Comparison of ENCODE assay signal across 10 mouse cellular contexts in the genomic region with DNA sequence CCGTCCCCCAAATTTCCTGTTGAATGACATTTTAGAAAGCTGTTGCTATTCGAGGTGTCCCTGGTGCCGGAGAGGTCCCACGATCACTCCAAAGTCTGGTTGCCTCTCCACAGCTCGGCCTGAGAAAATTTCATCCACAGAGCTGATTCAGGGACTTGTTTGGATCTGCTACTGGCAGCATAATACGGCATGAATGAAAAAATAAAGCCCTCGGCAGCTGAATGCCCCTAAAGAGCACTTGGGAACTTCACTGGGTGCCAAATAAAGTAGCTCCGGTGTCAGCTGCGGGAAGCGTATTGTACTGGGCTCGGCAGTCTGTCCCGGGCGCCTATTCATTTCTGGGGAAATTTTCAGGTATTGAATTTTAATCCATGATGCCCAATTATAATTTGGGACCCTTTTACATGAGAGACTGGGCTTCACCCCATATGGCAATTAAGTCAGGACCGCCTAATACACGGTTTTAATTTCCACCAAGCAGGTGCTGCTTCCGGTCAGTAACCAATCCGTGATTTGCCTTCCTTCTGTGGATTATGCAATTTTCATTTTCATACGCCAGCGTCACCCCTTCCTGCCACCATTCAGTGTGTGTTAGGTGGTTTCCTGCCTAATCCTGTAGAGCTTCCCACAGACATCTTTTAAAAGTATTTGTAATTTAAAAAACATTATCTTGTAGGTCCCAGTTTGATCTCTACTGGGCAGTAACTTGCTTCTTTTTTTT.
A peak's percentile ranks its signal among the peaks of the same experiment; 100 is the strongest.
DNase-seq lines count a peak whose midpoint lies in the region; ATAC-seq and TF ChIP-seq lines count a peak whose summit lies in the region.
"Had no signal": no experiment of that assay in that cellular context is flagged by ENCODE, and none has a peak within 500 bp of the region (broad histone marks: within the 10 kb centered on the region; RNA-seq: fewer than 3 reads in every experiment).

No protein-coding gene starts in this region.

- ATAC-seq in embryonic facial prominence, embryonic 13.5 days (ENCODE audit: insufficient number of reproducible peaks, insufficient read depth, low FRiP score, low TSS enrichment, low read depth): no peak
- ATAC-seq in hindbrain, postnatal 0 days: peak; percentile 53

- DNase-seq in cerebellum, adult 2 months: peak; percentile 9 to 14
- no peak for DNase-seq in cerebellum, adult 18-20 months
- peak in 1 of 2 experiments; percentile 18 for DNase-seq in left cerebral cortex, adult 2 months (ENCODE audit: extremely low spot score in 1 of 2, low spot score in 2 of 2)
- DNase-seq in left cerebral cortex, postnatal 10 days (ENCODE audit: extremely low spot score in 1 of 2, low spot score in 2 of 2): no peak
- peak; percentile 32 for DNase-seq in hindbrain, postnatal 0 days (ENCODE audit: low spot score)
- no peak for DNase-seq in ovary, postnatal 36 days (ENCODE audit: low spot score)
- no peak for DNase-seq in embryo, embryonic 9.5 days (ENCODE audit: extremely low spot score)
- DNase-seq: cerebellum, adult 9-10 months had no signal

- H3K27me3 ChIP-seq in cerebellum, adult 2 months (ENCODE audit: control insufficient read depth, insufficient read depth, low read length): no peaks in the 10 kb centered on the region
- no peaks in the 10 kb centered on the region for H3K27me3 ChIP-seq in embryonic facial prominence, embryonic 13.5 days
- H3K27me3 ChIP-seq in hindbrain, postnatal 0 days (ENCODE audit: insufficient read depth, low read length): no peaks in the 10 kb centered on the region

- intact Hi-C loops in left cerebral cortex, adult 2 months (cut with DNase I): no loop called here
- intact Hi-C loops in left cerebral cortex, postnatal 10 days (cut with DNase I): no loop called here

- no peak for TF ChIP-seq CTCF in cerebellum, adult 2 months (IDR thresholded peaks at IDR 0.05; ENCODE audit: borderline replicate concordance, insufficient read depth, low read depth, low read length)
- TF ChIP-seq CTCF in left cerebral cortex, adult 2 months (IDR thresholded peaks at IDR 0.05): no peak
- no peak for TF ChIP-seq CTCF in hindbrain, postnatal 0 days (IDR thresholded peaks at IDR 0.05; ENCODE audit: low read depth)

- H3K9ac ChIP-seq in embryonic facial prominence, embryonic 13.5 days: no peak overlapping the region
- H3K9ac ChIP-seq in hindbrain, postnatal 0 days (replicated peaks; ENCODE audit: low read length): no peak overlapping the region
- H3K9ac ChIP-seq: limb, embryonic 12.5 days had no signal

- H3K4me3 ChIP-seq in cerebellum, adult 2 months (replicated peaks; ENCODE audit: insufficient read depth, low read depth, low read length): peak overlapping the region; percentile 37
- peak overlapping the region; percentile 28 for H3K4me3 ChIP-seq in left cerebral cortex, adult 2 months
- no peak overlapping the region for H3K4me3 ChIP-seq in embryonic facial prominence, embryonic 13.5 days
- peak overlapping the region; percentile 24 for H3K4me3 ChIP-seq in hindbrain, postnatal 0 days (ENCODE audit: low read length)
- H3K4me3 ChIP-seq: limb, embryonic 12.5 days had no signal

- no peaks in the 10 kb centered on the region for H3K36me3 ChIP-seq in embryonic facial prominence, embryonic 13.5 days
- no peaks in the 10 kb centered on the region for H3K36me3 ChIP-seq in hindbrain, postnatal 0 days (ENCODE audit: insufficient read depth, low read length)
- H3K36me3 ChIP-seq: limb, embryonic 12.5 days had no signal

- no peaks in the 10 kb centered on the region; the same call in 1 of the 2 replicates for H3K4me1 ChIP-seq in cerebellum, adult 2 months (ENCODE audit: control insufficient read depth, insufficient read depth, low read length)
- peaks cover 9% of the 10 kb centered on the region for H3K4me1 ChIP-seq in embryonic facial prominence, embryonic 13.5 days
- H3K4me1 ChIP-seq in hindbrain, postnatal 0 days (ENCODE audit: insufficient read depth, low read length): no peaks in the 10 kb centered on the region

- peak overlapping the region; percentile 33; the same call in 1 of the 2 replicates for H3K4me2 ChIP-seq in embryonic facial prominence, embryonic 13.5 days
- H3K4me2 ChIP-seq in hindbrain, postnatal 0 days (ENCODE audit: low read depth, low read length): peak overlapping the region; percentile 51
- H3K4me2 ChIP-seq: limb, embryonic 12.5 days had no signal

- WGBS in cerebellum, adult 2 months: 21% methylated on average over 19 of the region's 19 CpGs
- WGBS in embryonic facial prominence, embryonic 13.5 days: 61% methylated on average over 19 of the region's 19 CpGs
- 40% methylated on average over 19 of the region's 19 CpGs for WGBS in hindbrain, postnatal 0 days

- H3K27ac ChIP-seq in cerebellum, adult 2 months (ENCODE audit: insufficient read depth, low read length): no peak overlapping the region
- H3K27ac ChIP-seq in left cerebral cortex, adult 2 months: peak overlapping the region; percentile 28; the same call in 1 of the 2 replicates
- H3K27ac ChIP-seq in embryonic facial prominence, embryonic 13.5 days: no peak overlapping the region
- no peak overlapping the region for H3K27ac ChIP-seq in hindbrain, postnatal 0 days
- H3K27ac ChIP-seq: limb, embryonic 12.5 days had no signal

- no peak for TF ChIP-seq POLR2A in cerebellum, adult 2 months (IDR thresholded peaks at IDR 0.05; ENCODE audit: borderline replicate concordance, insufficient read depth, low read length)

- H3K9me3 ChIP-seq in embryonic facial prominence, embryonic 13.5 days: no peaks in the 10 kb centered on the region
- no peaks in the 10 kb centered on the region for H3K9me3 ChIP-seq in hindbrain, postnatal 0 days (ENCODE audit: low read length)
- H3K9me3 ChIP-seq: limb, embryonic 12.5 days had no signal

Comparison
In these comparisons a context has a peak if more than half of its experiments do, and no peak if none do; other contexts are left out.
1. DNase-seq: peak in cerebellum, adult 2 months (2 of 2) and hindbrain, postnatal 0 days (single experiment); none in cerebellum, adult 18-20 months (0 of 2), left cerebral cortex, postnatal 10 days (0 of 2), ovary, postnatal 36 days (single experiment) and embryo, embryonic 9.5 days (single experiment).